Mouse (Mus musculus) stomach, postnatal 0 days (tissue): ENCODE results near the gene Myh1.

Experiments used
- CTCF ChIP-seq: IDR thresholded peaks from 2 replicates; pipeline ENCODE4 v1.5.1; 2016; ENCODE audit warnings: antibody characterized with exemption, low read depth, mild to moderate bottlenecking, moderate library complexity
- EP300 ChIP-seq: optimal IDR thresholded peaks from 2 replicates; pipeline ENCODE3; 2016; ENCODE audit warnings: antibody characterized with exemption

DNA sequence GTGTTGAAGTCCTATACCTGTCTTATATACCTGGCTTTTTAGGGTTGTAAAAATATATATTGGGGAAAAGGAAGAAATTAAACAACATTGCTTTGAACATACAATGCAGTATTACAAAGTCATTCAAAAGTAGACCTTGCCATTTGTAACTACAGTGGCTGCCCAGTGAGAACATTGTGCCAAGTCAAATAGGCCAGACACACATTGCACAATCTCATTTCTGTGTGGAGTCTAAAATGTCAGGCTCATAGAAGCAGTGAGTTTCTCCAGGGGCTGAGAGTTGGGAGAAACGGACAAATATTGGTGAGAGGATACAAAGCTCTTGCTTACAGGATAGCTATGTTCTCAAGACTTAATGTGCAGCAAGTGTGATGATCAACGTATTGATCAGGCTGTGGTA is 30.1 kb downstream of the Myh1 start:
- TF ChIP-seq CTCF: no peak
- TF ChIP-seq EP300: no peak
